ENCODE assay signal across 9 mouse cellular contexts in genomic region chr15:102146882-102147281, GRCm38 (mm10). TPM values are rescaled to one million over a fixed set of nuclear protein-coding genes. Genes with fewer than 3 reads are reported as not detected.
DNase-seq lines count a peak whose midpoint lies in the region; TF ChIP-seq lines count a peak whose summit lies in the region.
"Had no signal": no experiment of that assay in that cellular context is flagged by ENCODE, and none has a peak within 500 bp of the region (broad histone marks: within the 10 kb centered on the region; RNA-seq: fewer than 3 reads in every experiment).

No protein-coding gene starts in this region.

- TF ChIP-seq POLR2A in cerebellum, adult 2 months (IDR thresholded peaks at IDR 0.05; ENCODE audit: borderline replicate concordance, insufficient read depth, low read length): no peak

- peak; percentile 81 for TF ChIP-seq CTCF in cerebellum, adult 2 months (IDR thresholded peaks at IDR 0.05; ENCODE audit: borderline replicate concordance, insufficient read depth, low read depth, low read length)

- peak; percentile 92 for DNase-seq in heart, adult 11 months
- no peak for DNase-seq in heart, embryonic 10.5 days (ENCODE audit: low spot score)
- peak; percentile 35 for DNase-seq in urinary bladder, postnatal 25 days (ENCODE audit: low spot score)
- no peak for DNase-seq in urinary bladder, adult 2 months (ENCODE audit: low spot score)
- peak; percentile 56 to 73 for DNase-seq in cerebellum, adult 2 months
- DNase-seq in induced T-regulatory cell, adult 2 months (ENCODE audit: low read depth): peak; percentile 75
- DNase-seq in lung, postnatal 10 days: peak; percentile 71
- DNase-seq in thymus, postnatal 4 days: peak; percentile 62

- WGBS in heart, embryonic 10.5 days: 3% methylated on average over 1 of the region's 1 CpGs
- 0% methylated on average over 1 of the region's 1 CpGs for WGBS in cerebellum, adult 2 months

- H3K27ac ChIP-seq in heart, embryonic 10.5 days: no peak overlapping the region
- H3K27ac ChIP-seq in cerebellum, adult 2 months (ENCODE audit: insufficient read depth, low read length): no peak overlapping the region

- no peaks in the 10 kb centered on the region for H3K9me3 ChIP-seq in heart, embryonic 10.5 days
- H3K9me3 ChIP-seq: embryonic facial prominence, embryonic 12.5 days had no signal

- H3K36me3 ChIP-seq in heart, embryonic 10.5 days: no peaks in the 10 kb centered on the region
- H3K36me3 ChIP-seq: embryonic facial prominence, embryonic 12.5 days had no signal

- H3K27me3 ChIP-seq in heart, embryonic 10.5 days (ENCODE audit: insufficient read depth, poor library complexity, severe bottlenecking): peaks cover 48% of the 10 kb centered on the region
- H3K27me3 ChIP-seq in cerebellum, adult 2 months (ENCODE audit: control insufficient read depth, insufficient read depth, low read length): no peaks in the 10 kb centered on the region; the same call in 1 of the 2 replicates

- peaks cover 54% of the 10 kb centered on the region for H3K4me1 ChIP-seq in heart, embryonic 10.5 days
- no peaks in the 10 kb centered on the region for H3K4me1 ChIP-seq in cerebellum, adult 2 months (ENCODE audit: control insufficient read depth, insufficient read depth, low read length)

- H3K4me3 ChIP-seq in heart, embryonic 10.5 days: no peak overlapping the region
- no peak overlapping the region for H3K4me3 ChIP-seq in cerebellum, adult 2 months (replicated peaks; ENCODE audit: insufficient read depth, low read depth, low read length)
- H3K4me3 ChIP-seq: embryonic facial prominence, embryonic 12.5 days had no signal

RNA-seq across cellular contexts. Expression of gene Igfbp6, which starts 2.7 kb away (rescaled TPM):
- 0.64 and 0.67 TPM in 2 replicates for polyA plus RNA-seq in heart, embryonic 10.5 days (2016; fragmentation: Nextera tagmentation; extraction: Ambion mirVana)
- polyA plus RNA-seq in urinary bladder, adult 2 months (2012; rRNA removed): 260 TPM in 2 replicates
- polyA plus RNA-seq in cerebellum, adult 2 months (2012; rRNA removed): 15.0 and 18.7 TPM in 2 replicates

RNA-seq across cellular contexts. Expression of gene Soat2, which starts 3.4 kb away (rescaled TPM):
- polyA plus RNA-seq in heart, embryonic 10.5 days (2016; fragmentation: Nextera tagmentation; extraction: Ambion mirVana): 2.0 and 7.9 TPM in 2 replicates
- polyA plus RNA-seq in urinary bladder, adult 2 months (2012; rRNA removed): 0.59 and 0.89 TPM in 2 replicates
- 0.08 TPM in 1 of 2 replicates, not detected in the other for polyA plus RNA-seq in cerebellum, adult 2 months (2012; rRNA removed)

RNA-seq across cellular contexts. Expression of gene Spryd3, which starts 10.8 kb away (rescaled TPM):
- polyA plus RNA-seq in heart, embryonic 10.5 days (2016; fragmentation: Nextera tagmentation; extraction: Ambion mirVana): 19.0 and 19.4 TPM in 2 replicates
- 43.7 and 50.0 TPM in 2 replicates for polyA plus RNA-seq in urinary bladder, adult 2 months (2012; rRNA removed)
- polyA plus RNA-seq in cerebellum, adult 2 months (2012; rRNA removed): 159 and 161 TPM in 2 replicates

RNA-seq across cellular contexts. Expression of gene Tns2, which starts 46.7 kb away (rescaled TPM):
- 19.8 and 19.9 TPM in 2 replicates for polyA plus RNA-seq in heart, embryonic 10.5 days (2016; fragmentation: Nextera tagmentation; extraction: Ambion mirVana)
- 69.2 and 107 TPM in 2 replicates for polyA plus RNA-seq in urinary bladder, adult 2 months (2012; rRNA removed)
- polyA plus RNA-seq in cerebellum, adult 2 months (2012; rRNA removed): 33.6 and 33.7 TPM in 2 replicates

RNA-seq across cellular contexts. Expression of gene Zfp740, which starts 56.2 kb away (rescaled TPM):
- polyA plus RNA-seq in heart, embryonic 10.5 days (2016; fragmentation: Nextera tagmentation; extraction: Ambion mirVana): 35.7 and 50.1 TPM in 2 replicates
- polyA plus RNA-seq in urinary bladder, adult 2 months (2012; rRNA removed): 62.9 and 67.8 TPM in 2 replicates
- polyA plus RNA-seq in cerebellum, adult 2 months (2012; rRNA removed): 79.3 and 81.7 TPM in 2 replicates

Comparison
In these comparisons a context has a peak if more than half of its experiments do, and no peak if none do; other contexts are left out.
1. DNase-seq: peak in heart, adult 11 months (single experiment), urinary bladder, postnatal 25 days (single experiment), cerebellum, adult 2 months (2 of 2), induced T-regulatory cell, adult 2 months (single experiment), lung, postnatal 10 days (single experiment) and thymus, postnatal 4 days (single experiment); none in heart, embryonic 10.5 days (single experiment) and urinary bladder, adult 2 months (single experiment).
2. RNA of gene Igfbp6, which starts 2.7 kb away (polyA plus RNA-seq): 260 TPM in urinary bladder, adult 2 months; 15.0 to 18.7 TPM in cerebellum, adult 2 months and 0.64 to 0.67 TPM in heart, embryonic 10.5 days; every median in the first group is over 10 times any median in the second.